Mouse (Mus musculus): ENCODE data around the gene Heyl.

Gene Heyl

GRCm38 (mm10) chr4:123233492-123234084, at the start of gene Heyl:
Heyl (plus strand) TSS chr4:123233556.
- DNase-seq (ENCODE audit: extremely low read depth, low read depth), result no peak

- no peak for DNase-seq (ENCODE audit: extremely low read depth, low read depth)
These were observed 48.5 kb upstream of the Heyl start for GRCm38 (mm10) chr4:123184816-123185215.

GRCm38 (mm10) chr4:123192336-123192735, 41.0 kb upstream of the Heyl start:
- DNase-seq (ENCODE audit: extremely low read depth, low read depth), result no peak

- no peak for DNase-seq (ENCODE audit: extremely low read depth, low read depth)
These were observed 39.6 kb upstream of the Heyl start for GRCm38 (mm10) chr4:123193791-123194190.

GRCm38 (mm10) chr4:123196695-123197094, 36.7 kb upstream of the Heyl start:
- no peak for DNase-seq (ENCODE audit: extremely low read depth, low read depth)

- DNase-seq (ENCODE audit: extremely low read depth, low read depth), result peak; percentile 24
These were observed 32.6 kb upstream of the Heyl start for GRCm38 (mm10) chr4:123200771-123201185.

GRCm38 (mm10) chr4:123201186-123202093, 31.9 kb upstream of the Heyl start, which contains the start of gene Nt5c1a:
Nt5c1a (plus strand) TSS chr4:123201504.
- DNase-seq (ENCODE audit: extremely low read depth, low read depth), result no peak

- DNase-seq (ENCODE audit: extremely low read depth, low read depth), result no peak
These were observed 31.3 kb upstream of the Heyl start for GRCm38 (mm10) chr4:123202094-123202420.

- DNase-seq (ENCODE audit: extremely low read depth, low read depth), result no peak
These were observed 26.0 kb upstream of the Heyl start for GRCm38 (mm10) chr4:123207337-123207736.

- DNase-seq (ENCODE audit: extremely low read depth, low read depth), result no peak
These were observed 22.4 kb upstream of the Heyl start for GRCm38 (mm10) chr4:123210996-123211395.

GRCm38 (mm10) chr4:123211453-123211852, 21.9 kb upstream of the Heyl start:
- DNase-seq (ENCODE audit: extremely low read depth, low read depth), result no peak

GRCm38 (mm10) chr4:123212330-123212729, 21.0 kb upstream of the Heyl start:
- no peak for DNase-seq (ENCODE audit: extremely low read depth, low read depth)

- no peak for DNase-seq (ENCODE audit: extremely low read depth, low read depth)
These were observed 19.4 kb upstream of the Heyl start for GRCm38 (mm10) chr4:123213975-123214374.

GRCm38 (mm10) chr4:123215367-123215766, 18.0 kb upstream of the Heyl start:
- no peak for DNase-seq (ENCODE audit: extremely low read depth, low read depth)

GRCm38 (mm10) chr4:123216782-123217181, 16.6 kb upstream of the Heyl start:
- DNase-seq (ENCODE audit: extremely low read depth, low read depth), result peak; percentile 25

GRCm38 (mm10) chr4:123219720-123220357, 13.5 kb upstream of the Heyl start:
- no peak for DNase-seq (ENCODE audit: extremely low read depth, low read depth)

GRCm38 (mm10) chr4:123220637-123221036, 12.7 kb upstream of the Heyl start:
- no peak for DNase-seq (ENCODE audit: extremely low read depth, low read depth)

- DNase-seq (ENCODE audit: extremely low read depth, low read depth), result peak; percentile 22
These were observed 10.0 kb upstream of the Heyl start for GRCm38 (mm10) chr4:123223309-123223708.

GRCm38 (mm10) chr4:123225718-123226403, 7.5 kb upstream of the Heyl start:
- DNase-seq (ENCODE audit: extremely low read depth, low read depth), result no peak

GRCm38 (mm10) chr4:123227707-123228106, 5.6 kb upstream of the Heyl start:
- DNase-seq (ENCODE audit: extremely low read depth, low read depth), result no peak

- no peak for DNase-seq (ENCODE audit: extremely low read depth, low read depth)
These were observed 5.1 kb upstream of the Heyl start for GRCm38 (mm10) chr4:123228270-123228669.

GRCm38 (mm10) chr4:123229166-123229565, 4.2 kb upstream of the Heyl start:
- no peak for DNase-seq (ENCODE audit: extremely low read depth, low read depth)

All from MEL-GATA-1-ER (cell line).